Mouse (Mus musculus): Measurements from ENCODE around the gene Clec2l.
"Not testable (repeated sequence)": the region's sequence is repeated elsewhere in the genome, so short reads cannot be mapped to it uniquely, and the experiment has no call there.

Clec2l gene

DNA sequence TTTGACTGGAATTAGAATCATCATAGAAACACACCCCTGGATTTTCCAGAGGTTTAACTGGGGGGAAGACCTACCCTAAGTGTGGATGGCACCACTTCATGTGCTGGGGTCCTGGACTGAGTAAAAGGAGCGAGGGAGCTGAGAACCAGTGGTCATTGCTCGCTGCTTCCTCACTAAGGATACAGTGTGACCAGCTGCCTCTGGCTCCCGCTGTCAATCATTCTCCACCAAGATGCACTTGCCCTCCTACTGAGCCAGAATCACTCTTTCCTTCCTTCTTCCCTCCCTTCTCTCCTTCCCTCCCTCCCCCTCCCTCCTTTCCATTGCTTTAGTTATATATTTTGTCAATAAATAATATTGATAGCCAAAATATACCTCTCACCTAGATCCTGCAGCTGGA lies 19.8 kb upstream of the Clec2l start:
- ChIA-PET CTCF (interaction anchor here in 2 of 4 experiments (0.9 to 1.6 kb wide), 4 partner anchors 9 to 398 kb away, joined by 3 to 14 read pairs (median 4); no protein-coding TSS in a partner anchor), POLR2A (interaction anchor here in 1 of 4 experiments (0.7 to 1.4 kb wide), 3 partner anchors 15 to 784 kb away, joined by 3 to 5 read pairs (median 4); no protein-coding TSS in a partner anchor)

DNA sequence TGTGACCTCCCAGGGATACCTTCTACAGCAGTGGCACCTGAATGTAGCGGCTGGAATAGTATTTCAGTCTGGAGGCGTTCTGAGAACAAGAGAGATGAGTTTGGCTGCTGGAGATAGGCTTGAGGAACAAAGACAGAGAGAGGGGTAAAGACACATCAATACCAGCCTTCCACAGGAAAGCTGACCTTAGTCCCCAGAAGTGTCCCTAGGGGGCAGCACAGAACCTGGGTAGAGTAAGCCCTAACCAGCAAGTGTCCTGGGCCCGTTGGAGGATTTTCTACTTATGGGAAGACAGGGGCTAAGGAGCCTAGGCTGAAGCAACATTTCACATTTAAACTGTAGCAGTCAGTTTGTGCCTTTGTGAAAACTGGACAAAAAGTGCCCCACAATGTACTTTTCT lies 13.3 kb upstream of the Clec2l start:
- CTCF ChIA-PET: interaction anchor here (0.5 to 3.2 kb wide), 31 partner anchors 9 to 488 kb away, joined by 3 to 30 read pairs (median 5); partner anchors contain the start of genes Clec2l (in 2 of the 4), Klrg2 (in 2 of the 4) and Luc7l2 (in 1 of the 4)
- POLR2A ChIA-PET: interaction anchor here in 1 of 4 experiments (0.8 to 1.4 kb wide), 6 partner anchors 10 to 136 kb away, joined by 3 to 6 read pairs (median 4); partner anchors contain the start of gene Luc7l2

GRCm38 (mm10) chr6:38650263-38650937 lies 12.5 kb upstream of the Clec2l start:
- ChIA-PET POLR2A (interaction anchor here in 3 of 4 experiments (0.5 to 1.4 kb wide), 11 partner anchors 10 to 414 kb away, joined by 3 to 6 read pairs (median 4); partner anchors contain the start of genes Fmc1 (in 1 of the 3) and Luc7l2 (in 1 of the 3)), CTCF (interaction anchor here (0.6 to 3.2 kb wide), 56 partner anchors 9 to 643 kb away, joined by 3 to 30 read pairs (median 4); partner anchors contain the start of genes Clec2l (in 2 of the 4), Klrg2 (in 2 of the 4), Fmc1 (in 1 of the 4) and Luc7l2 (in 1 of the 4))

DNA sequence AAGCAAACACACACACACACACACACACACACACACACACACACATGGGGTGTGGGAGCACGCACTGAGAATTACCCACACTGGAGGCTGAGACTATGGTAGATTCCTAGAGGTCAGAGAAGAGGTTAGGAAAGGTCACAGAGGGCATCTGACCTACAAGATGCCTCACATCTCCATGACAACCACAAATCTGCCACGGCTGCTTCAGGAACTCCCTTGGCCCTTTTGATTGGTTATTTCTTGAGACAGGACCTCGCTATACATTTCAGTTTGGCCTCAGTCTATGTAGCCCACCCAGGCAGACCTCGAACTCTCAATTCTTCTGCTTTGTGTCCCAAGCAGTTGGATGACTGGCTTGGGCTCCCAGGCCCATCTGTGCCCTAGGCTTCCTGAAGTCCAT lies 1.2 kb upstream of the Clec2l start:
- CTCF ChIA-PET: interaction anchor here (0.6 to 2.8 kb wide), 5 partner anchors 11 to 263 kb away, joined by 4 to 8 read pairs (median 5); no protein-coding TSS in a partner anchor

GRCm38 (mm10) chr6:38669580-38669979 lies 6.7 kb downstream of the Clec2l start:
- ChIA-PET POLR2A (no interaction called here), CTCF (interaction anchor here in 1 of 4 experiments (1.8 kb wide), 1 partner anchor 67 kb away, joined by 4 read pairs; no protein-coding TSS in a partner anchor)

More for the DNA sequence above, 1.2 kb upstream of the Clec2l start:
- POLR2A ChIA-PET: interaction anchor here in 2 of 4 experiments (0.6 to 0.8 kb wide), 3 partner anchors 15 to 26 kb away, joined by 3 to 4 read pairs (median 3); no protein-coding TSS in a partner anchor

DNA sequence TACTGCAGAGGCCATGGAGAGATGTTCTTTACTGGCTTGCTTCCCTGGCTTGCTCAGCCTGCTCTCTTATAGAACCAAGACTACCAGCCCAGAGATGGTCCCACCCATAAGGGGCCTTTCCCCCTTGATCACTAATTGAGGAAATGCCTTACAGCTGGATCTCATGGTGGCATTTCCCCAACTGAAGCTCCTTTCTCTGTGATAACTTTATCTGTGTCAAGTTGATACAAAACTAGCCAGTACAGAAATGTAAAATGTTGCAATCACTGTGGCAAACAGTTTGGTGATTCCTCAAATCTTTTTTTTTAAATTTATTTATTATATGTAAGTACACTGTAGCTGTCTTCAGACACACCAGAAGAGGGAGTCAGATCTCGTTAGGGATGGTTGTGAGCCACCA lies 7.6 kb downstream of the Clec2l start:
- POLR2A ChIA-PET: not testable (repeated sequence)
- CTCF ChIA-PET: interaction anchor here in 3 of 4 experiments (0.5 to 1.2 kb wide), 4 partner anchors 16 to 347 kb away, joined by 3 read pairs; no protein-coding TSS in a partner anchor

DNA sequence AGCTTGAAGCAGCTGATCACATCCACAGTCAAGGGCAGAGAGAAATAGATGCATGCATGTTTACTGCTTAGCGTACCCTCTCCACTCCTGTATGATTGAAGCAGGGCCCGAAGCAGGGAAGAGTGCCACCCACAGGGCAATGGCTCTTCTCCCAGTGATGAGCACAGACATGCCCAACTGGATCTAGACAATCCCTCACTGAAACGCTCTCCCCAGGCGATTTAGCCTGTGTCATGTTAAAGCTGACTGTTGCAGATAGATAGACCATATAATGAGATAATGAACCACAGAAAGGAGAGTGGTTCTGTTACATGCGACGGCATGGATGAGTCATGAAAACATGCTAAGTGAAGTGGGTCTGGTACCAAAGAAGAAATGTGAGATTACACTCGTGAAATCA lies 8.4 kb downstream of the Clec2l start:
- ChIA-PET CTCF (interaction anchor here in 3 of 4 experiments (0.5 to 1.2 kb wide), 4 partner anchors 16 to 44 kb away, joined by 3 to 6 read pairs (median 4); no protein-coding TSS in a partner anchor), POLR2A (no interaction called here)

DNA sequence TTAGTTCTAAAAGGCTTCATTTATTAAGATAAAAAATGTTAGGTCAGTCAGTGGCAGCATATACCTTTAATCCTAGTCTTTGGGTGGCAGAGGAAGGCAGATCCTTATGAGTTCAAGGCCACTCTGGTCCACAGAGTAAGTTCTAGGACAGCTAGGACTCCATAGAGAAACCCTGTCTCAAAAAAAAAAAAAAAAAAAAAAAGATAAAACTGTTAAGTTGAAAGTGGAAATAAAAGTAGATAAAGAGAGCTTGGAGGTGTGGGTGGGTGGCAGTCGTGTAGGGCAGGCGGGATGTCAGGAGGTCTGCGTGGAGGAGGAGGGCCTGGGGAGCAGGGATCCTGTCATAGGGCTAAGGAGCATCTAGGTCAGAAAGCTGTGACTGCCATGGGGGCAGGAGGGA lies 9.1 kb downstream of the Clec2l start:
- ChIA-PET POLR2A (interaction anchor here in 1 of 4 experiments (1.0 to 1.1 kb wide), 2 partner anchors 9 to 21 kb away, joined by 3 read pairs; partner anchors contain the start of gene Clec2l), CTCF (interaction anchor here (0.5 to 1.3 kb wide), 6 partner anchors 13 to 777 kb away, joined by 3 to 11 read pairs (median 4); no protein-coding TSS in a partner anchor)

DNA sequence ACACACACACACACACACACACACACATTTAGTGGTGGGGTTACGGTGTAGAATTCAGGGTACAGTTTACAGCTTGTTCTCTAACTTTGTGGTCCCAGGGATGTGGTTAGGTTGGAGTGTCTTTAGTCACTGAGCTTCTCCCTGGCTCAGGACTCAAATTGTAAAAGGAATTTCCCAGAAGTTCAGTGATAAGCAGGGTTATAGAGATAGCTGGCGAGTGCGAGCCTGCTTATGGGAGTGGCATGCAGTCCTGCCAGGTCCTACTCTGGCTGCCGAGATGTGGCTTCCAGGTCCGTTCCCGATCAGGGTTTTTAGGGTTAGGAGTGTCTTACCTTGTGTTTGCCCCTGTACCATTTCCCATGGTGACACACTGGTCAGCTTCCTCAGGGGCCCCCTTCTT lies 13.3 kb downstream of the Clec2l start:
- POLR2A ChIA-PET: interaction anchor here in 1 of 4 experiments (0.6 to 1.6 kb wide), 3 partner anchors 12 to 66 kb away, joined by 3 to 6 read pairs (median 3); no protein-coding TSS in a partner anchor
- CTCF ChIA-PET: interaction anchor here (0.6 to 3.5 kb wide), 9 partner anchors 11 to 69 kb away, joined by 3 to 13 read pairs (median 4); no protein-coding TSS in a partner anchor

DNA sequence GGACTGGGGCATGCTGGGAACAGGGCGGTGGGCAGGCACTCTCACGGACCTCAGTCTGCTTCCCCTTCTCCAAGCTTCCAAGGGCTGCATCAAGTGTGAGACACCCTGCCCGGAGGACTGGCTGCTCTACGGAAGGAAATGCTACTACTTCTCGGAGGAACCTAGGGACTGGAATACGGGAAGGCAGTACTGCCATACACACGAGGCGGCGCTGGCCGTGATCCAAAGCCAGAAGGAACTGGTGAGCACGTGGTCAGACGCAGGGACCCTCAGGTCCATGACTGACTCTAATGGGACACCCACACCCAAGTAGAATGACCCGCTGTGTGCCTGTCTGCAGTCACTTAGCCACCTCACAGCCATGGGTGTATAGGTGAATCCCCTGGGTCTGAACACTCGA lies 13.9 kb downstream of the Clec2l start:
- POLR2A ChIA-PET: interaction anchor here in 2 of 4 experiments (0.6 to 1.6 kb wide), 9 partner anchors 12 to 250 kb away, joined by 3 to 6 read pairs (median 3); no protein-coding TSS in a partner anchor
- CTCF ChIA-PET: interaction anchor here (0.6 to 3.5 kb wide), 10 partner anchors 10 to 343 kb away, joined by 3 to 13 read pairs (median 5); no protein-coding TSS in a partner anchor

DNA sequence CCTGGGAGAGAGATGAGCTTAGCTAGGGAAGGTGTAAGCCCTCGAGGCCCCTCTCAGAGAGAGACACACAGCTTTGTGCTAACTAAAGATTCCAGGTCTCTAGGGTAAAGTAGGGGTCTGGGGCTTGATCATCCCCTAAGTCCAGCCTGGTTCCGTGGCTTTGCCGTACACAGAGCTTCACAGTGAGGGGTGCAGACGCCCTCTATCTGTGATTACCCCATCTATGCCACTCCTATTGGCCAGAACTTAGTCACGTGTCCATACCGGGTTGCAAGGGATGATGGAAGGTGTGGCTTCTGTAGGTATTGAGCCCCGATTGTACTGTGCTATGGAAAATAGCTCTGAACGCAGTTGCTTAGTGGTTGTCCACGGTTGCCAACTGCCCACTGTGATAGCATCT lies 14.8 kb downstream of the Clec2l start:
- ChIA-PET CTCF (interaction anchor here (0.5 to 3.5 kb wide), 12 partner anchors 9 to 259 kb away, joined by 3 to 13 read pairs (median 5); no protein-coding TSS in a partner anchor), POLR2A (interaction anchor here in 3 of 4 experiments (0.6 to 1.6 kb wide), 11 partner anchors 9 to 251 kb away, joined by 3 to 7 read pairs (median 3); partner anchors contain the start of gene Luc7l2 (in 1 of the 3))

DNA sequence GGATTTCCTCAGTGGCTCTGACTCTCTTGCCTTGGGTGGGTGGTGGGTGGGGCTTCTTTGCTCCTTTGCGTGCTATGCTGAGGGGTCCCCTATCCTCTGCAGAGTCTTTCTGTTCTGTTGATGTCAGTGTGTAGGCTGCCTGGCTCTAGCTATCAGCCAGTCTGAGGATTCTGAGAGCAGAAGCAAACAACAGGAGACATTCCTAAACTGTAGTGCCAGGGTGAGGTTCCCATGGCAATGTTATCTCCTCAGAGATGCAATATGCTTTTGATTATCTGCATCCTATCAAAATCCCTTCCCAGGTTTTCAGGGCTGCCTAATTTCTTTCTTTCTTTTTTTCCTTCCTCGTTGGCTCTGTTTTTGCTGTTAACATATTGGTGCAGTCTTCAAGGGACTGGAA lies 19.7 kb downstream of the Clec2l start:
- POLR2A ChIA-PET: no interaction called here
- CTCF ChIA-PET: interaction anchor here in 1 of 4 experiments (1.6 kb wide), 1 partner anchor 12 kb away, joined by 6 read pairs; no protein-coding TSS in a partner anchor

DNA sequence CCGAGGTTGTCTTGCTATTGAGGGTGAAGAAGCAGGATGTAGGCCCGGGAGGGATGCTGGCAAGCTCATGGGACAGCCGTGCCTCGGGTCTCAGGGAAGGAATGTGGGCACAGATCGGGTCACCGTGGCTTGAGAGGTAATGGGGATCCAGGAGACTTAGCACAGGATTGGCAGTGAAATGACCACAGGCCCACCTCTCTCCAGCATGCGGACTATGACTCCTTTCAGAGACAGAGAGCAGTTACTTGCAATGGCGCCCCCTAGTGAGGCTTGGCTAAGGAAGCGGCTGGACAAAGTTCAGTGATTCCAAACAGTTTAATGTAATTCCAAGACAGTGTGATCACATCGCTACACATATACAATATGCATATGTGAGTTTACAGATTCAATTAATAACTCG lies 24.3 kb downstream of the Clec2l start:
- CTCF ChIA-PET: interaction anchor here (0.6 to 1.7 kb wide), 18 partner anchors 9 to 657 kb away, joined by 3 to 7 read pairs (median 3); no protein-coding TSS in a partner anchor

DNA sequence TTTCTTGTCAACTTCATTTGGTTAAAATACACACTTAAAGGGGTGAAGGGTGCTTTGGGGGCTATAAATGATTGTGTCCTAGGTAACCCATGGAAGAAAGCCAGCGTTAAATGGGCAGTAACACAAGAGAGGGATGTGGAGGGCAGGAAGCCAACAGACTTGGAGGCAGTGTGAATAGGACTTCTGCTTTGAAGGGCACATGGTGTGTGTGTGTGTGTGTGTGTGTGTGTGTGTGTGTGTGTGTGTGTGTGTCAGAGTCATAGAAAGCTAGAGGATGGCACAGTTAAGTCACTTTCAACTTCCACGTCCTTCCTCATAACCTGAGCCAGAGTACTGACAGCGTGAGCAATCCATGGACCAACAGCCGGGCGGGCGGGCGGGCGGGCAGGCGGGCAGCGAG lies 26.0 kb downstream of the Clec2l start:
- ChIA-PET CTCF (interaction anchor here (0.6 to 1.9 kb wide), 13 partner anchors 11 to 1507 kb away, joined by 3 to 13 read pairs (median 3); no protein-coding TSS in a partner anchor), POLR2A (interaction anchor here in 1 of 4 experiments (0.8 to 1.2 kb wide), 3 partner anchors 12 to 59 kb away, joined by 3 to 6 read pairs (median 4); no protein-coding TSS in a partner anchor)

More for the DNA sequence above, 24.3 kb downstream of the Clec2l start:
- POLR2A ChIA-PET: interaction anchor here in 1 of 4 experiments (1.0 to 1.1 kb wide), 2 partner anchors 37 to 51 kb away, joined by 4 read pairs; no protein-coding TSS in a partner anchor

DNA sequence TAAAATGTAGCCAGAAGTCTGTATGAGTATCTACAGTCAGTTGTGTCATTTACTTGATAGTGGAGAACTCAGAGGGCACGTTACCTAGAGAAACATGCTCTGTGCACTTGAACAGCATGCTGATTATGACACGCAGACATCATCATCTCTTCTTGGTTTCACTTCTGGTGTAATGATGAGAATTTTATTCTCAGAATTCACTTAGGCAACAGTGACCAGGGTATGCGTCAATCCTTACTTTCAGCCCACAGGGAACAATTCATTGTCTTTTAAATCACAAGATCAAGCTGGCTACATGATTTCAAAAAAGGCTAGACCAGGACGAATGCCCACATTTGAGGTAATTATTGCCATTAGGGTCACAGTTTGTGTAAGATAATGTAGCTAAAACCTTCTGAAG lies 27.7 kb downstream of the Clec2l start:
- ChIA-PET POLR2A (interaction anchor here in 1 of 4 experiments (0.7 kb wide), 2 partner anchors 660 to 1040 kb away, joined by 3 to 6 read pairs; no protein-coding TSS in a partner anchor), CTCF (interaction anchor here in 3 of 4 experiments (0.7 to 1.2 kb wide), 4 partner anchors 26 to 310 kb away, joined by 3 to 5 read pairs (median 3); partner anchors contain the start of gene Ttc26 (in 1 of the 3))

- ChIA-PET CTCF (interaction anchor here in 2 of 4 experiments (1.1 to 5.9 kb wide), 3 partner anchors 41 to 310 kb away, joined by 3 to 30 read pairs (median 3); partner anchors contain the start of gene Ttc26 (in 1 of the 2)), POLR2A (interaction anchor here in 1 of 4 experiments (0.7 kb wide), 1 partner anchor 660 kb away, joined by 6 read pairs; no protein-coding TSS in a partner anchor)
Observed at GRCm38 (mm10) chr6:38691052-38691451, 28.2 kb downstream of the Clec2l start.

DNA sequence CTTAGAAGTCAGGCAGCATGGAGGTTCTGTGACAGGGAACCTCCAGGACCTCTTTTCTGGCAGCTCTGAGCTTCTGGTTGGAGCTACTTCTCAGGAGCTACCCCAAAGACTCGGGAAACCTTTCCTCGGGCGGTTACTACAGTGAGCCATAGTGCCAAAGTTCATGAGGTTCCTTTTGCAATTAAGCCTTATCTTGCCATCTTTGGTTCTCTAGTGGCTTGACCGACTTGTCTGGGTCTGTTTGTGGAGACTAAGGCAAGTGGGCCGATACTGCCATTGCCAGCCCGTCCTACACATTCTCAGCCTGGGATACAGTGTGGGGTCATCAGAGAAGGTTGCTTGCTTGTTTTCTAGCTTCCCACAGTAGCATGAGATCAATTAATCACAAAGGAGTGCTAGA lies 29.7 kb downstream of the Clec2l start:
- ChIA-PET CTCF (interaction anchor here in 2 of 4 experiments (0.6 to 5.9 kb wide), 4 partner anchors 8 to 46 kb away, joined by 3 to 30 read pairs (median 3); no protein-coding TSS in a partner anchor), POLR2A (interaction anchor here in 1 of 4 experiments (0.6 kb wide), 2 partner anchors 15 to 20 kb away, joined by 3 read pairs; no protein-coding TSS in a partner anchor)
